Mouse (Mus musculus): Measurements from ENCODE around the gene Prss16. TPM values are rescaled to one million over a fixed set of nuclear protein-coding genes. Genes with fewer than 3 reads are reported as not detected.
"Not testable (repeated sequence)": the region's sequence is repeated elsewhere in the genome, so short reads cannot be mapped to it uniquely, and the experiment has no call there.

The Prss16 gene
- polyA plus RNA-seq (2012; rRNA removed), result 0.15 TPM in 1 of 2 replicates, not detected in the other

DNA sequence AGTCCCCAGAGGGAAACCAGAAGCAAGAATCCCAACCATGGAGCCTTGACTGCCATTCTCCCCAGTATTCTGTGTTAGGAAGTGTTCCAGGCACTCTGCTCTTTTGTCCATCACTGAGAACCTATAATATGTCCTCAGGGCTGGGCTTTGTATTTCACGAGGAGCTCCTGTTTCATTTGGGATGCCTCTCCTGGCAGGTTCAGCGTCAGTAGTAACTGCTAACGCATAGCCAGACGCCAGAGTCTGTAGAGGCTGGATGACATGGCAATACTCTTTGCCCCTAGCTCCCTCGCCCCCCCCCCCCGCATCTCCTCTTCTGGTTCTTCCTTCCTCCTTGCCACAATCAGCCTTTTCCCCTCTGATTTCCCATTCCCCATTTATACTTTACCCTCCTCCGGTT, at the start of gene Prss16:
Prss16 (minus strand) TSS at position 101 of the 400 bp plus-strand sequence.
- no peak for DNase-seq (ENCODE audit: low read depth)

- DNase-seq (ENCODE audit: low read depth), result no peak
These were observed 44.2 kb upstream of the Prss16 start for GRCm38 (mm10) chr13:22053754-22054153.

DNA sequence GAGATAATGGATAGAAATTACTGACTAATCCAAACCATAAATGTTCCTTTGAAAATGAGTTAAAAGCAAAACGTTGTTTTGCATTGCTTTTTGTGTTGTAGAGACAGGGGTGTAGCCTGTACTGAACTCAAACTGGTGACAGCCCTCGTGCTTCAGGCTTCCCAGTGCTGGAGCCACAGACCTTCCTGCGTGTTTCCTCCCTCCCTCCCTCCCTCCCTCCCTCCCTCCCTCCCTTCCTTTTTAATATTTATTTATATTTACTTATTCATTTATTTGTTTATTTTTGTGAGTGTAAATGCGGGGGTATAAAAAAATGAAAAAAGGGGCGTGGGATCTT, 41.9 kb upstream of the Prss16 start:
- DNase-seq (ENCODE audit: low read depth), result no peak

DNA sequence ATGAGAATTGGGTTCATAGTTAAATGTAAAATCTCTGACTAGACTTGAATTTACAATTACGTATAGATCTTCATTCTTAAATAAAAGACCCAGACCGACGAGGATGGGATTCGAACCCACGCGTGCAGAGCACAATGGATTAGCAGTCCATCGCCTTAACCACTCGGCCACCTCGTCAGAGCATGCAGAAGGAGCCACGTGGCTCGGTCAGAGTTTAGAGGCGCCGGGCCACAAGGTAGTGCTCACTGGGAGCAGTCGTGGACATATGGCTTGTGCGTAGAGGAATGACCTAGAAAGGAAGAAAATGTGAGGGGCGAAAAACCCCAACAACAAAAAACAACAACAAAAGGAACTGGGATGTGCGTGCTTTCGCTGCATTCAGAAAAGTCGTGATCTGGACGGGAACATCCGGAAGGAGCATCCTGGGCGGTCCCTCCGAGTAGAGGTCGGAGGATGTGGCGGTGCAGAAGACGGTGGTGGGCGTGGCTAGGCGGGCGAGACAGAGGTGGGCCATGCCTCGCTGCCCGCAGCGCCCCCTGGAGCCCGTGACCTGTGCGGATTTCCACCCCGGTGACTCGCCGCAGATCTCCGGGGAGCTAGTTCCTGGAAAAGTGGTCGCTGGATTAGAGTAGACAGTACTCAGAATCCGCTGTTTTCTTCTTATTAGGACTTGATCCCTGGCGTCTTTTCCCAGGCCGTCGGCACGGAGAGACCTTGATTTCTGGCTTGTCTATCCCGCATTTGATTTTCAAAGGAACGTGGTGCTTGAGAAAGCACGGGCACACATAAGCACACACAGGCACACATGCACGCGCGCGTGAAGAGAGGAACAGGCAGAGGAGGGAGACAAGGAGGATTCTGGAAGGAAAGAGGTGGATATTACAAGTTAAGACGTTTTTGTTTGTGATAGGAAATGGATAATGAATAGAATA, 41.3 kb upstream of the Prss16 start:
- DNase-seq (ENCODE audit: low read depth), result no peak

DNA sequence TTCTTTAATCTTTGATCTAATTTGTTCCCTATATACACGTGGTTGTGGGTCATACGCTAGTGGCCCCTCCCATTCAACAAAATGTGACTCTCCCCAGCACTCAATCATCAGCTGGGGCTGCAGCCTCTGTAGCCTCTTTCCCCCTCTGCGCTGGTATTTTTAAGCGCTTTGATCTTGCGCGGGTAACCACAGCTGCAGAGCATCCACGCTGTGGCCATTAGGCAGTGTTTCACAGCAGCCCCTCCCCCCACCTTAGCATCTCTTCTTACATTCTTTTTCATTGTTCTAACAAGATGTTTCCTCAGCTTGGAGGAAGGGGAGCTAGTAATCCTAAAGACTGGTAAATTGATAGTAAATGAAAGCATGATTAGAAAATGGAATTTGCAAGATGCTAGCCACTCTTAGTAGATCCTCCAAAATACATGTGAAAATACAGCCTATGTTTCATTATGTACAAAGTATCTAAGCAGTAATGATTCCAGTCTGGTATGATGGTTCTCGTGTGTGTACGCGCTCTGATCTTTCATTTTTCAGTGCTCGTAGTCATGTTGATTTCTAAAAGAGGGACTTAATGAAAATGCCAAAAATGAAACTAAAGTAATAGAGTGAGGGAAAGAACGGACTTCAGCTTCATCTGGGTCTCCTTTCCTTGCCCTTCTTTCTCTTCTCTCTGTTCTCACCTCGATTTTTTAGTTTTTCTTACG, 40.3 kb upstream of the Prss16 start:
- no peak for DNase-seq (ENCODE audit: low read depth)

DNA sequence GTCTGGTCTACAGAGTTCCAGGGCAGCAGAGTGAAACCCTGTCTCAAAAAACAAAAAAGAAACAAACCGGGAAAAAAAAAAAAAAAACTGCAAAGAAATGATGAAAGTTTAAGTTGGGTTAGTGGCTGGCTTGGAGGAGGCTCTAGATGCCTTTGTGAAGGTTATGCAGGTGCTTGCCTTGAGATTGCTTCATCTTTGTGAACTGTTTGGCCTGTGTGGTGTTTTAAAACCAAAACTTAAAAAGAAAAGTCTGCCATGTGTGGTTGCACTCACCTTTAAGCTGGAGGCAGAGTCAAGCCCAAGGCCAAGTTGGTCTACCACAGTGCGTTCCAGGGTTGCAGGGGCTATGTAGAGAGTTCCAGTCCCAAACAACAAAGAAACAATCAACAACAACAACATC, 39.5 kb upstream of the Prss16 start:
- no peak for DNase-seq (ENCODE audit: low read depth)

DNA sequence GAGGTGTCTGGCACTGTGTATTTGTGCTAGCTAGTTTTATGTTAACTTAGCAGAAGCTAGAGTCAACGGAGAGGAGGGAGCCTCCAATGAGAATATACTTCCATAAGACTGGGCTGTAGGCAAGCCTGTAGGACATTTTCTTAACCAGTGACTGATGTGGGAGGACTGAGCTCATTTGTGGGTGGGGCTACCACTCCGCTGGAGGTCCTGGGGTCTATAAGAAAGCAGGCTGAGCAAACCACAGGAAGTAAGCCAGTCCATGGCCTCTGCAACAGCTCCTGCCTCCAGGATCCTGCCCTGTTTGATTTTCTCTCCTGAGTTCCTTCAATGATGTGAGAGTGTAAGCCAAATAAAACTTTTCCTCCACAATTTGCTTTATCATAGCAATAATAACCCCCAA, 35.8 kb upstream of the Prss16 start:
- no peak for DNase-seq (ENCODE audit: low read depth)

- DNase-seq (ENCODE audit: low read depth), result no peak
These were observed 35.1 kb upstream of the Prss16 start for GRCm38 (mm10) chr13:22044432-22045155.

GRCm38 (mm10) chr13:22043503-22044431, 34.2 kb upstream of the Prss16 start:
- no peak for DNase-seq (ENCODE audit: low read depth)

DNA sequence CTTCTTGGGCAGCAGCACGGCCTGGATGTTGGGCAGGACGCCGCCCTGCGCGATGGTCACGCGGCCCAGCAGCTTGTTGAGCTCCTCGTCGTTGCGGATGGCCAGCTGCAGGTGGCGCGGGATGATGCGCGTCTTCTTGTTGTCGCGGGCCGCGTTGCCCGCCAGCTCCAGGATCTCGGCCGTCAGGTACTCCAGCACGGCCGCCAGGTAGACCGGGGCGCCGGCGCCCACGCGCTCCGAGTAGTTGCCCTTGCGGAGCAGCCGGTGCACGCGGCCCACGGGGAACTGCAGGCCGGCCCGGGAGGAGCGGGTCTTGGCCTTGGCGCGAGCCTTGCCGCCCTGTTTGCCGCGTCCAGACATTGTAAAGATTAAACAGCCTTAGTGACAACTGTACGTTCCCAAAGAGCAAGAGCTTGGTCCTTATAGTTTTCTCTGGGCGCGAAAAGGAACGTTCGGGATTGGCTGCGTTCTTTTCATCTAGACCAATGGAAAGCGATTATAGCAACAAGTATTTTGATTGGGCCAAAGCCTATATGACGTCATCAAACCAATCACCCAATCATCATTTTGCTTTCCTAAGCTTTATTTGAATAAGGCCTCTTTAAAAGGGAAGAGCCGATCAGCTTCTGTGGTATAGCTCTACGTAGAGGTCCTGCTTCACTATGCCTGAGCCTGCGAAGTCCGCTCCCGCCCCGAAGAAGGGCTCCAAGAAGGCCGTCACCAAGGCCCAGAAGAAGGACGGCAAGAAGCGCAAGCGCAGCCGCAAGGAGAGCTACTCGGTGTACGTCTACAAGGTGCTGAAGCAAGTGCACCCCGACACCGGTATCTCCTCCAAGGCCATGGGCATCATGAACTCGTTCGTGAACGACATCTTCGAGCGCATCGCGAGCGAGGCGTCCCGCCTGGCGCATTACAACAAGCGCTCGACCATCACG, 33.3 kb upstream of the Prss16 start, which contains the start of the genes Hist1h2ag and Hist1h2bj:
Hist1h2ag (minus strand) TSS at position 377 of the 935 bp plus-strand sequence.
Hist1h2bj (plus strand) TSS at position 647 of the 935 bp plus-strand sequence.
- peak; percentile 99 for DNase-seq (ENCODE audit: low read depth)

DNA sequence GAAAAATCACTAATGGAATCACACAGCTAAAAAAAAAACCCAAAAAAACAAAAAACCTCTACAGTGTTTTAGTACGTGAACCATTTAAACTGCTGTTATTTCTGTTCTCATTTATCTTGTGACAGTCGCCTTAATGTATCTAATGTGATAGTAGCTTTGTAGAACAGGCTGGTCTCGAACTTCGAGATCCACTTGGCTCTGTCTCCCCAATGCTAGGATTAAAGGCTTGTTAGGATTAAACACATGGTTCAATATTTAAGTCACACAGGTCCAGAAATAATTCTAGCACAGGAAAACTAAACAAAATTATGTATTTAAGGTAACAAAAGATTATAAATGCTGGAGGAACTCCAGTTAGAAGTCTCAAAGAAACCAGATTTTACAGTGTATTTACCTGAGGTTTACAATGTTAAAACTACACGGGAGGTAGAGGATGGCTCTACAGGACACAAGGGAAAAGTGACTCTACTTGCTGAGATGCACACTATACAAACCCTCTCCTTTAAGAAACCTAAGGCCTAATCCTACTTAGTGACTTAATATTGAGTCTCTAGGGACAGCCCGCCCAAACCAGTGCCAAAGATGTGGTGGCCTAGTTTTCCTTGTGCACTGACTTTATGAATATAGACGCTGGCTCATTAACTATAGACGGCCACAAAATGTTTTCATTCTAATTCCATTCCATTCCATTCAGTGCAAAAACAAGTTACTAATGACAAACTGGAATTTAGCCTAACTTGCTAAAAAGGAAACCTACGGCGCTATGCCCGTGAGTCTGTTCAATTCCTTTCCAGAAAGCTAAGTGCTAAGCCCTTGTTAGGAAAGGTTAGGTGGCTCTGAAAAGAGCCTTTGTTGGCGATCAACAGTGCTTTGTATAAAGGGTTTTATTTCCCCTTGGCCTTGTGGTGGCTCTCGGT, 32.4 kb upstream of the Prss16 start:
- DNase-seq (ENCODE audit: low read depth), result no peak

- not testable (repeated sequence) for DNase-seq (ENCODE audit: low read depth)
These were observed 31.6 kb upstream of the Prss16 start, which contains the start of gene Hist1h4i for GRCm38 (mm10) chr13:22041142-22041536. TSS of gene Hist1h4i (minus strand) at chr13:22041362.

DNA sequence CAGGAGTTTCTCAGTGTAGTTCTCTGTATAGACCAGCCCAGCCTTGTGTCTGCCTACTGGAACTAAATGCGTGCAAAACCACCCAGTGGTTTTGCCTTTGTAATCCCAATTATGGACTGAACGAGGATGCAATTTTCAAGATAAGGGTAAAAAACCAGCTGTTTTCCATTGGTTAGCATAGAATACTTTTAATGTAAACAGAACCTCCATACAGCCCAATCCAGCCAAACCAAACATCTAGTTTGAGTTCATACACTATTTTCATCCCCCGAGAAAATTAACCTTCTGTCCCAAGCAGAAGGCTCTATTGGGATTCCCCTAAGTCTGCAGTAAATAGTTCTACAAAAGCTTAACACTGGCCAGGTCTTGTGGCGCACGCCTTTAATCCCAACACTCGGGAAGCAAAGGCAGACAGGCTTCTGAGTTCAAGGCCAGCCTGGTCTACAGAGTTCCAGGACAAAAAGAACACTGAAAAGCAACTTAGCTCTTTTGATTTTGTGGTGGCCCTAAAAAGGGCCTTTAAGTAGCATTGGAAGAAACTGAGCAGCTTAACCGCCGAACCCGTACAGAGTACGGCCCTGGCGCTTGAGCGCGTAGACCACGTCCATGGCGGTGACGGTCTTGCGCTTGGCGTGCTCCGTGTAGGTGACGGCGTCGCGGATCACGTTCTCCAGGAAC, 31.1 kb upstream of the Prss16 start:
- DNase-seq (ENCODE audit: low read depth), result no peak

GRCm38 (mm10) chr13:22039951-22040463, 30.5 kb upstream of the Prss16 start:
- no peak for DNase-seq (ENCODE audit: low read depth)

GRCm38 (mm10) chr13:22039364-22039763, 29.8 kb upstream of the Prss16 start:
- no peak for DNase-seq (ENCODE audit: low read depth)

DNA sequence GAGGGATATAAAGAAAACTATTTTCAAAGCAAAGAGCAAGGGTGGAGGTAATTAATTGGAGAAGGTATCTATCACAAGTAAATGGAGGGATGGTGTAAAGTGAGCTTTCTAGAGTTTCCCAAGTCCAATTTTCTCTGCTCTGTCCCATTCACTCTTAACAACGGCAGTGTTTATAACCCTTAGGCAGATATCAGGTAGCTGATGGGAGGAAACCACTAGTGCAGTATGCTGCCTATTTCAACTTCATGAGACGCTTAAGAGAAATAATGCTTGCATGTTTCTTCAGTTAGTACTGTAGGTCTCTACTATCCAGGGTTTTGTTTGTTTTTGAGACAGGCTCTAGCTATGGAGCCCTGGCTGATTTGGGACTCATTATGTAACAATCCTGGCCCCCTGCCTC, 27.9 kb upstream of the Prss16 start:
- DNase-seq (ENCODE audit: low read depth), result no peak

- DNase-seq (ENCODE audit: low read depth), result no peak
These were observed 27.4 kb upstream of the Prss16 start for GRCm38 (mm10) chr13:22036986-22037385.
